Mouse (Mus musculus): Measurements from ENCODE around the gene Bod1l.

Bod1l gene

DNA sequence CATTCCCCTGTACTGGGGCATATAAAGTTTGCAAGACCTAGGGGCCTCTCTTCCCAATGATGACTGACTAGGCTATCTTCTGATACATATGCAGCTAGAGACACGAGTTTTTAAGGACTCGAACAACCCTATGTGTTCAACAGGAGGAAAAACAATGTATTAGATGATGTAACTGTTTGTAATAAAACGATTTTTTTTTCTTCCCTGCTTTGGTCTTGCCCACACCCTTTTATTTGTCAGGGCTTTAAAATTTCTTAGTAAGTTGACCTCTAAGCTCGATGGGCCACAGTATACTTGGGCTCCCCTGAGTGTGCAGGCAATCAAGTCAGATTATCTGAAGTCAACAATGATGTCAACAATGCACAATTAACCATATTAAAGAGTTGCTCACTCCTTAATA, 87.7 kb downstream of the Bod1l start:
- no peak for TF ChIP-seq GATA4 (IDR thresholded peaks at IDR 0.05; ENCODE audit: insufficient replicate concordance, low read length)

DNA sequence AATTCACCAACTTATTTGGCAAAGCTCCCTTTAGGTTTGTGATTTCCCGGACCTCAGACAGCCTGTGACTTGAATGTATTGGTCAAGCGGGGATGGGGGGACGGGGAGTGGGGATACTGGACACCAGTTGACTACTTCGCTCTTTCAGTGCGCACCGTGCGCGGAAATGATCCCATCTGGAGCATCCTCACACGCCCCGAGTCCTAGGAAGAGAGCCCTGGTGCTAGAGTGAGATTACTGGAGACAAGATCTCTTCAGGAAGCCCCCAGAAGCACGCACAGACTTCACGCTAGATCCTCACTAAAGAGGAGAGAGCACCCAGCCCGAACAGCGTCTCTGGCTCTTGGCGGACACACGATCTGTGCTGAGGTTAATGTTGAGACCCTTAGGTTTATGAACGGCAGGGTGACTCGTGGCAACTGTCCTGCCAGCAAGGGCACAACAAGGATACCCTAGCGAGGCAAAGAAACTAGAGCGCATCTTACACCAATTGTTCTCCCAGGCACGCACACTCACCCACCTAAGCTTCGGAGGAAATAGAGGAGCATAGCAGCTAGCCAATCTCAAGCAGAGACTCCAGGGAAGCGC, 88.6 kb downstream of the Bod1l start:
- no peak for TF ChIP-seq GATA4 (IDR thresholded peaks at IDR 0.05; ENCODE audit: insufficient replicate concordance, low read length)

DNA sequence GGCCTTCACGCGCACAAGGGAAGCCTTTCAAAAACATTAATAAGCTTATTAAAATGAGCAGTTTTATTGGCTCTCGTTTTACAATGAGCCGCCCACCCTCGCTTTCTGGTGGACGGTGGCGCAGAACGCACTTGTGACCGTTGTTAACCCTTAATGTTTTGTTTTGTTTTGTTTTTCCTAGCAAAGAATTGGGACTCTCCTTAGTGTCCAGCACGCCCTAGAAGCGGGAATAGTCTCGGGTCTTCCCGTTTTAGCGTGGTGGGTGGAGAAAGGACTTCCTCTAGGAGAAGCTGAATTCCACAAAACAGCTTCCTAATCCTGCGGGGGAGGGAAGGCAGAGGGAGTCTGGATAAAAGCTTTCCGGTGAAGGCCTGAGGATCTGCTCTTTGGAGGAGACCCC, 89.3 kb downstream of the Bod1l start:
- TF ChIP-seq GATA4 (IDR thresholded peaks at IDR 0.05; ENCODE audit: insufficient replicate concordance, low read length): no peak

DNA sequence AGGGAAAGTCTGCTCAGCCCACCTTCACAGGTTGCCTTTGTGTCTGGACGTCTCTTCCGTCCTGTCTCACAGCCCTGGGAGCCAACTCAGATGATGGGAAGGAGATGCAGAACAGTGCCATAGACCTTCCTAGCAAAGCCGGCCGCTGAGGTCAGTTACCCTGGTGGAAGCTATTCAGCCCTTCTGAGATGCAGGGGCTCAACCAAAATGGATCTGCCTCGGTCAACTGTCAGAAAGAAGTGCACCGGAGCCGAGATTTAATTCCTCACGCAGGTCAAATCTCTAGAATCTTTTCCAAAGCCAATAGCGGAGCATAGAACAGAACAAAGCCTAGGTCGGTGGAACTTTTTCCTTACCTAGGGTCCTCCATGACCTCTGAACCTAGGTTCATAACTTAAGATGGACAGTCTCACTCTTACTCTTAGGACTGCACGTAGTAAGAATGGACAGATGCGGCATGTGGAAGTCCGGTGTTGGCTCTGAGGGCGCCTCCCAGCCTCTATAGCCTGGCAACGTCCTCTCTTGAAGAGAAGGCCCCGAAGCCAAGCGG, 89.8 kb downstream of the Bod1l start:
- TF ChIP-seq GATA4 (IDR thresholded peaks at IDR 0.05; ENCODE audit: insufficient replicate concordance, low read length): no peak

DNA sequence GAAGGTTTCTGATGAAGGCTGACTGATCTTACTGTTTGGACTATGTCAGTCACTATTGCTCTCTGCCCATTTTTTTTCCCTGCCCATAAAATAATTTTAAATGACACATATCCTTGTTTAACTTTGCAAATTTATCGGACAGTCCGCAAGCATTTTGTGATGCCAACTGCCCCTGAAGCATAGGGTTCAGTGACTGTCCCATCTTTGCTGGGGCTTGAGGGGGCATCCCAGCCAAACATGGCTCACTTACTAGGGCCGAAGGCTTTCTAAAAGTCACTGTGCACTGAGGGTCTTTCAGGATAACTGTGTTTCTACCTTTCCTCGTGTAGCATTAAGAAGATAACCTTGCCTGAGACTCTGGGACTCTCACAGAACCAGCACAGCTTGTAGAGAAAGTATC, 91.4 kb downstream of the Bod1l start:
- TF ChIP-seq GATA4 (IDR thresholded peaks at IDR 0.05; ENCODE audit: insufficient replicate concordance, low read length): no peak

DNA sequence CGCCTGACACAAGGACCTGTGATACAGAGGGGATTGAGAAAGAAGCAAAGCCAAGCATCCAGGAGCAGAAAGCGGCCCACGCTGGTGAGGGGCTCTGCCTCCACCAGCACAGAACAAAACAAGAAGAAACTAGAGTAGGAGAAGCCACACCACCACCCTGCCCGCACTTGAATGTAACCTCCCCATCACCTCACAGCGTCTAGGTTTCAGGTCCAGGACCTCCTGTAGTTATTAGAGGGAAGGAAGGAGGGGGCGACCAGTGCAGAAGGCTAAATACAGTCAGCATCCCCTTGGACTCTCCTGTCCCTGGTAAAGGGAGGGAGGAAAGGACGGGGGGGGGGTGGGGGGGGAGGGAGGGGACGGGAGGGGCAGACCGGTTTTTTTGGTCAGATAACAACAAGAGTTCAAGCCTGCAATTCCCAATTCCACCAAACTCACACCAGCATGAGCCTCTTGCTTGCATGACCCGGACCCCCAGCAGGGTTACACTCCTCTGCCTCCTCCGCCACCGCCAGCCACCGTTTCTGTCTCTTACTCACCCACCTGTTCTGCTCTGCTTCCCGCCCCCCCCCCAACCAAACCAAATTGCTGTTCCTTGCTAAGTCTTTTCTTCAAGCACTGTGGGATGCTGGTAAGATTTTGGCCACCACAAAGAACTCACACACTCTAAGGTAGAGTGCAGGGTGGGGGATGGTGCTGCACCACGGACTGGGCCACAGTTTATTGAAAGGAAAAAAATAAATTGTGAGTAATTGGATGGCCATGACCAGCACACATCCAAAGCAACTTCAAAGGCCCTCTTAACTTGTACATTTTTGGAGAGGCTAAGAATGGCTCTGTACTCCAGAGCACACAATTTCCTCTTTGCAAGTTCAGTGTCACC, 99.0 kb downstream of the Bod1l start:
- no peak for TF ChIP-seq GATA4 (IDR thresholded peaks at IDR 0.05; ENCODE audit: insufficient replicate concordance, low read length)

DNA sequence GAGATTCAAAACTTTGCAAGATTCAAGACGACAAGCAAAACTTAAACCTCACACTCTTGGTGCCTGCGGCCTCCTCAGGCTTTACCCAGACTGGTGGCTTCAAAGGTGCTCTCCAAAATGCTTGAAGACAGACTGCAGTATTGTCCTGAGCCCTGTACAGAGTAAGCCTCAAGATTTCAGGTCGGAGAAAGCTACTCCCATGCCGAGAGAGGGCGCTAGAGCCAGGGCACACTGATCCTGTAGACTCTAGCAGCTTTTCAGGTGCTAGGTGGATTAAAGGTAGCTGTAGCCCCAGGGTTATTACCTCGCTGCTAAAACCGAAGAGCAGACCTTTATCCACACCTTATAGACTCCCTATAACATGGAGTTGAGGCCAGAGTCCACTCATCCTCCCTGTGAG, 99.9 kb downstream of the Bod1l start:
- TF ChIP-seq GATA4 (IDR thresholded peaks at IDR 0.05; ENCODE audit: insufficient replicate concordance, low read length): no peak

DNA sequence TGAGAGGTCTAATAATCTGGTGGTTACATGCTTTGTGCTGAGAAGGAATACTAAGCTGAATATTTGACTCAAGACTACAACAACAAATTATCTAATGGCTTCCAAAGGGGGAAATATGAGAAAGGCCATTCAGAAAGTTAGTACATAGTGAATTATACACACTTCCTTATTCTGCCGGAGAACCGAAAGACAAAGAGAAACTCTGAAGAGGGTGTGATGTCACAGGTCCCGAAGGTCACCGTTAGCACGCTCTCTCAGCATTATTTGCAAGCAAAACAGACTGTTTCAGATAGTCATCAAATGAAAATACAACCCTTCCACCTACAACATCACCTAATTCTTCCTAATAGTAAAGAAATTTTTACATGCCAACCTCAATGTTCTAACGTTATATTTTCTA, 105.3 kb downstream of the Bod1l start:
- no peak for TF ChIP-seq GATA4 (IDR thresholded peaks at IDR 0.05; ENCODE audit: insufficient replicate concordance, low read length)

All from liver, adult (tissue).